Mouse (Mus musculus): ENCODE measurements around the gene Rpusd1.

Rpusd1 gene

GRCm38 (mm10) chr17:25727265-25728008 is at the start of gene Rpusd1, which contains the start of gene Chtf18:
Gene Rpusd1 (plus strand): TSS chr17:25727670.
Gene Chtf18 (minus strand): TSS chr17:25727419.
- DNase-seq, result peak; percentile 100

- no peak for DNase-seq
These were observed 49.5 kb upstream of the Rpusd1 start for GRCm38 (mm10) chr17:25677969-25678368.

GRCm38 (mm10) chr17:25679818-25680217 is 47.7 kb upstream of the Rpusd1 start:
- no peak for DNase-seq

GRCm38 (mm10) chr17:25681636-25682035 is 45.8 kb upstream of the Rpusd1 start:
- peak; percentile 34 for DNase-seq

GRCm38 (mm10) chr17:25686323-25686722 is 41.1 kb upstream of the Rpusd1 start:
- peak; percentile 32 for DNase-seq

GRCm38 (mm10) chr17:25688922-25689321 is 38.5 kb upstream of the Rpusd1 start:
- DNase-seq, result no peak

- DNase-seq, result no peak
These were observed 31.2 kb upstream of the Rpusd1 start for GRCm38 (mm10) chr17:25696263-25696662.

GRCm38 (mm10) chr17:25698446-25698845 is 29.0 kb upstream of the Rpusd1 start:
- peak; percentile 84 for DNase-seq

- DNase-seq, result no peak
These were observed 26.5 kb upstream of the Rpusd1 start for GRCm38 (mm10) chr17:25700863-25701496.

GRCm38 (mm10) chr17:25709994-25710393 is 17.5 kb upstream of the Rpusd1 start:
- no peak for DNase-seq

GRCm38 (mm10) chr17:25711136-25711535 is 16.3 kb upstream of the Rpusd1 start:
- DNase-seq, result no peak

- no peak for DNase-seq
These were observed 11.8 kb upstream of the Rpusd1 start for GRCm38 (mm10) chr17:25715627-25716026.

GRCm38 (mm10) chr17:25716130-25716529 is 11.3 kb upstream of the Rpusd1 start:
- no peak for DNase-seq

- peak; percentile 57 for DNase-seq
These were observed 10.5 kb upstream of the Rpusd1 start, which contains the start of gene Gng13 for GRCm38 (mm10) chr17:25716711-25717637. Gene Gng13 (plus strand): TSS chr17:25717171.

- no peak for DNase-seq
These were observed 9.8 kb upstream of the Rpusd1 start for GRCm38 (mm10) chr17:25717691-25718090.

GRCm38 (mm10) chr17:25721476-25721875 is 6.0 kb upstream of the Rpusd1 start:
- DNase-seq, result no peak

- DNase-seq, result no peak
These were observed 4.0 kb upstream of the Rpusd1 start for GRCm38 (mm10) chr17:25723470-25723869.

- no peak for DNase-seq
These were observed 3.6 kb upstream of the Rpusd1 start for GRCm38 (mm10) chr17:25723919-25724318.

- DNase-seq, result peak; percentile 34
These were observed 2.2 kb upstream of the Rpusd1 start for GRCm38 (mm10) chr17:25725264-25725663.

- DNase-seq, result peak; percentile 58
These were observed 470 bp downstream of the Rpusd1 start for GRCm38 (mm10) chr17:25728009-25728270.

- DNase-seq, result peak; percentile 92
These were observed 4.6 kb downstream of the Rpusd1 start for GRCm38 (mm10) chr17:25732082-25732481.

GRCm38 (mm10) chr17:25735246-25735645 is 7.8 kb downstream of the Rpusd1 start:
- DNase-seq, result no peak

GRCm38 (mm10) chr17:25735745-25736144 is 8.3 kb downstream of the Rpusd1 start, which contains the start of gene Mslnl:
Gene Mslnl (plus strand): TSS chr17:25736042.
- DNase-seq, result no peak

Data from kidney, postnatal 10 days (tissue).